Mouse (Mus musculus) kidney, adult 11 months (tissue): ENCODE measurements around the gene Ndufc1.
"Not testable (repeated sequence)": the region's sequence is repeated elsewhere in the genome, so short reads cannot be mapped to it uniquely, and the experiment has no call there.

ENCODE experiments used
- DNase-seq: peaks from one replicate; pipeline ENCODE4 v3.0.0; 2022

Gene Ndufc1

GRCm38 (mm10) chr3:51395461-51396145 lies 13.2 kb downstream of the Ndufc1 start:
- no peak for DNase-seq

DNA sequence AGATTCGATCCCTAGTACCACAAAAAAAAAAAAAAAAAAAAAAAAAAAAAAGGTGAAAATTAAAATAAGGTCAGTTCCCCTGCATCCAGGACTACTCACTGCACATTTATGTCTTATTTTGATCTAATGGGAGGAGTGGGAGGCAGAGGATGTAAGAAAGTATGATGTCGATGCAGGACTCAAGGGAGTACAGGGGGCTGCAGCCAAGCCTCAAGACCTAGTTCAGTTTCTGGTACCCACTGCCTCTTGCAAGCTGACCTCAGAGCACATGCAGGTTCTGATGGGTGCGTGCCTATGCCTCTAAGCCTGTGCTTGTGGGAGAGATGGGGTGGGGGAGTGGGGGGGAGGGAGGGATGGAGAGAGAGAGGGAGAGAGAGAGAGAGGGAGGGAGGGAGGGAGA lies 13.9 kb downstream of the Ndufc1 start:
- DNase-seq = no peak

- DNase-seq = no peak
Measured at GRCm38 (mm10) chr3:51393651-51394050, 15.1 kb downstream of the Ndufc1 start.

GRCm38 (mm10) chr3:51393018-51393417 lies 15.8 kb downstream of the Ndufc1 start:
- not testable (repeated sequence) for DNase-seq

- DNase-seq = no peak
Measured at GRCm38 (mm10) chr3:51391591-51391990, 17.2 kb downstream of the Ndufc1 start.

GRCm38 (mm10) chr3:51391095-51391494 lies 17.7 kb downstream of the Ndufc1 start:
- no peak for DNase-seq

- DNase-seq = no peak
Measured at GRCm38 (mm10) chr3:51388904-51389303, 19.9 kb downstream of the Ndufc1 start.

- DNase-seq = peak; percentile 67
Measured at GRCm38 (mm10) chr3:51387868-51388381, 20.9 kb downstream of the Ndufc1 start.

DNA sequence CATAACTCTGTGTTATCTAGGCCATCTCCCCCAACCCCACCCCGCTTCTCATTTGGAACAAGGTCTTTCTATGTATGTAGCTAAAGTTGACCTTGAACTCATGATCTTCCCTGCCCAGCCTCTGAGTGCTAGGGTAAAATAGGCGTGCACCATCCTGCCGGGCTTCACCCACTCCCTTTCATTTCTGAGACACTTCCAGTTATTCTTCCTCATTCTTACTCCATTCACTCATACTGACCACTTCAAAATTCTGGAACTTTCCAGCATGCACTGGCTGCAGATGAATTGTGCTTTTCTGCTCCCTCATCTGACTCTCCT lies 21.7 kb downstream of the Ndufc1 start:
- no peak for DNase-seq

DNA sequence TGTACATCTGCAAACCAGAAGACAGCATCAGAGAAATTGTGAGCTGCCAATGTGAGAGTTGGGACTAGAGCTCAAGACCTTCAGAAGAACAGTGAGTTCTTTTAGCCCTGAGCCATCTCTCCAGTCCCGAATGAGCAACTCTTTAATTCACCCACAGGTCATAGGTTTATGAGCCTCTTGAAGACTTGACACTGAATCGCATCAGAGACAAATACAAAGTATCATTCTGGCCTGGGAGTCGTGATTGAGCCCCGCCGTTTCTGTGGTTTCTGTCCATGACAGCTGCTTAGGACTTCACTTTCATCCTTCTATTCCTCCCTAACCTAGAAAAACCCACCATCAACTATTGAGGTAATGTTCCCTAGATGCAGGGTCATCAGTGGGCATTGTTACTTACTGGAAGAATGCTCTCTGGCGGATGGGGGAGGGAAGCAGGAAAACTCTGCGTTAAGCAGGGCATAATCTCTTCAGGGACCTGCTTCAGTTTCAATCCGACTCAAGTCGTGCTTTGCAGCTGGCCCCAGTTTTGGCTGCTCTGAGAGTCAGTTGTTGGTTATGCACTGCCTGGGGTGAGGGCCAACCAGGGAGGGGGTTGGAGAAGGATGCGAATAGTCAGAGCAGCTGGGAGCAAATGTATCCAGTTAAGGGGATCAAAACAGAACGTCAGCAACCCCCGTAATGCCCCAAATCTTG lies 22.2 kb downstream of the Ndufc1 start:
- DNase-seq = no peak

DNA sequence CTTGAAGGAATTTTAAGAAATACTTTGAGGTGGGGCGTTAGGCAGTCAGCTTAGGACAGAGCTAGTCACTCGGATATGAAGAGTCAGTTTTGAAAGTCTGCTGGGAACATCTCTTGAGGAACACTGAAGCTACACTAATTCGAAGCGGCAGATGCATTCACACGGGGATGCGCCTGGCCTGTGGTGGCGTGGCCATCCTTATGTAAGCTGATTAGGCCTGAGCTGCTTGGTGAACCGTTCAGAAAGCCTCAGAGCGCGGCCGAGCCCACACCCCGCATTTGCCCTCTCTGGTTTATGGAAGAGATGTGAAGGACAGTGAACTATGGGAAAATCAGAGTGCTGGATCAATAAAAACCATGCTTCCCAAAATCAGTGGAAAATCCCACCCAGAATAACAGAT lies 25.4 kb downstream of the Ndufc1 start:
- no peak for DNase-seq

- no peak for DNase-seq
Measured at GRCm38 (mm10) chr3:51380660-51381014, 28.2 kb downstream of the Ndufc1 start.

GRCm38 (mm10) chr3:51379786-51380659 lies 28.8 kb downstream of the Ndufc1 start:
- no peak for DNase-seq

DNA sequence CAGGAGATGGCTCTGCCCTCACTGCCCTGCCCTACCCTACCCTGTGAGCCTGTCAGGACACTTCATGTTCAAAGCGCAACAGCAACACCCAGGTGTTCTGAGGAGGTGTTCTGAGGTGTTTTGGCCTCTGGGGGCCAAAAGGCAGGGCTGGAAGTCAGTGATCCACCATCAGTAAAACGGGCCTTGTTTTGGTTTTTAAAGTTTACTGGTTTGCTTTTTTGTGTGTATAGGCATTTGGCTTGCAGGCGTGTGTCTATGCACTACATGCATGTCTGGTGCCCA lies 30.2 kb downstream of the Ndufc1 start:
- no peak for DNase-seq

DNA sequence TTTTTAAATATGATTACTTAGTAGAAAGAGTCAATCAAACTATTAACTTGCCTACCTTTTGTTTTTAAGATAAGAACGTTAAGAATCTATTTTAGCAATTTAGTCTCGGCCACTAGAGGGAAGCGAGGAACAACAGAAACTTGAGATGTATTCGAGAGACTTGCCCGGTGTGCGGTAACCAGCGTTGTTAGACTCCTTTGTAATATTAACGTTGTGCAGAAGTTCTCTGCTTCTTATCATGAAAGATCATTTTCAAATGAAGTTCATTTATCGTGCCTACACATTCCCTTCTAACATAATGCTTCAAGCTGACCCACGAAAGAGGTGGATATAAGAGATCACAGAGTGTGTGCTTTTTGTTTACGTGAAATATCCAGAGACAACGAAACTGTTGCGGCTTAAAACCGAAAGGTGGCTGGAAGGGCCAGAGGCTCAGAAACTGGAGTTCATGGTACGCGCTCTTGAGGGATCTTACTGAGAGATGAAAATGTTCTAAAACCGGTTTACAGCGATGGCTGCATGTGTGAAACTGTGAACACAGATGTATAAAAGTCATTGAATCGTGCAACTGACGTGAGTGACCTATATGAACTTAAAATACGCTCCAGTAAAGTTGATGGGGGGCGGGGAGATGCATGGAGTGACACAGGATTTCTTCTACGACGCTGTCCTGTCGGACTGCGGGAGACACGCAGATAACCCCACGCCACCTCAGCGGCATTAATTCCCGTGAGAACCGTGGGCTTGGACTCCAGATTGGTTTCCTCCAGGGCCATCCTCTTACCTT lies 30.7 kb downstream of the Ndufc1 start:
- DNase-seq = no peak

GRCm38 (mm10) chr3:51375307-51376265 lies 33.2 kb downstream of the Ndufc1 start:
- DNase-seq = peak; percentile 46

DNA sequence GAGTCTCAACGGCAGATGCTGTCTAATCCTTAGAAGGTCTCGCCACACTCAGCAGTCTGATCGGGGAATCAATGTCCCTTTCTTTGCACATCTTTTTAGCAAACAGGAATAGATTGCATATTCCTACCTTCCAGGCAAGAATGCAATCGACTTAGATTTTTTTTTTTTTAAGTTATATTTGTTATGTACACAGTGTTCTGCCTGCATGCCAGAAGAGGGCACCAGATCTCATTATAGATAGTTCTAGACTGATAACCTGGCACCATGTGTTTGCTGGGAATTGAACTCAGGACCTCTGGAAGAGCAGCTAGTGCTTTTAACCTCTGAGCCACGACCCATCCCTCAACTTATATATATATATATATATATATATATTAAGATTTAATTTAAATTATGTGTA lies 35.2 kb downstream of the Ndufc1 start:
- no peak for DNase-seq

DNA sequence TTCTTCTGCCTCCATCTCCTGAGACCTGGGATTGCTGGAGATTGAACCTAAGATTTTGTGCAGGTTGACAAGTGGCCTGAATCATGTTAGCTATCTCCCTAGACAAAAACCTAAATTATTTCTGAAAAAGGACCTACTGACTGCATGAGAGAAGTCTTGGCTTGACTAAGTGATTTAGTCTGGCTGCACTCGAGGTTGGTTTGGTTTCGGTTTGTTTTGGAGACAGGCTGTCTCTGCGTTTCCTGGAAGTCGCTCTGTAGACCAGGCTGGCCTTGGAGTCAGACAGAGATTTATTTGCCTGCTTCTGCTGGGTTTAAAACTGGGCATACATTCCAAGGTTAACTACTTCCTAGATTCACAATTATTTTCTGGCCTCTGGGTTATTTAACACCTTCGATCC lies 35.9 kb downstream of the Ndufc1 start:
- no peak for DNase-seq

DNA sequence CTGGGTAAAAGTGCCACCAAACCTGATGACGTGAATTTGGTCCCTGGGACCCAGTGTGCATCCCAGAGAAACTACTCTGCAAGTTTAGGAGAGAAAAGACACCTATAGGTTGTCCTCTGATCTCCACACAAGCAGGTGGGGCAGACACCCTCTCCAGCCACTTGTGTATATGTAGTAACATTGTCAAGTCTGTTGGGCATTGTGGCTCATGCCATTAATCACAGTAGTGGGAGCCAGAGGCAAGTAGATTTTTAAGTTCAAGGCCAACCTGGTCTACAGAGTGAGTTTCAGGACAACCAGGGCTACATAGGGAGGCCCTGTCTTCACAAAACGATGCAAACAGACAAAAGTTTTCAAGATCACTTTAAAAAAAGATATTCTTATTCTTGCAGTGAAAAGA lies 37.0 kb downstream of the Ndufc1 start:
- DNase-seq = no peak

GRCm38 (mm10) chr3:51368011-51368410 lies 40.8 kb downstream of the Ndufc1 start:
- DNase-seq = no peak

GRCm38 (mm10) chr3:51366926-51367325 lies 41.9 kb downstream of the Ndufc1 start:
- DNase-seq = no peak

- DNase-seq = no peak
Measured at GRCm38 (mm10) chr3:51365517-51365882, 43.3 kb downstream of the Ndufc1 start.
